ENCODE assay signal across 13 mouse cellular contexts in genomic region chr10:121083512-121083911, GRCm38 (mm10). TPM values are rescaled to one million over a fixed set of nuclear protein-coding genes. Genes with fewer than 3 reads are reported as not detected.
A peak's percentile ranks its signal among the peaks of the same experiment; 100 is the strongest.
DNase-seq lines count a peak whose midpoint lies in the region; ATAC-seq lines count a peak whose summit lies in the region.
"Had no signal": no experiment of that assay in that cellular context is flagged by ENCODE, and none has a peak within 500 bp of the region (broad histone marks: within the 10 kb centered on the region; RNA-seq: fewer than 3 reads in every experiment).

No protein-coding gene starts in this region.

- no peaks in the 10 kb centered on the region for H3K27me3 ChIP-seq in midbrain, embryonic 11.5 days (ENCODE audit: control insufficient read depth, insufficient read depth, low read length)
- no peaks in the 10 kb centered on the region for H3K27me3 ChIP-seq in midbrain, embryonic 13.5 days
- H3K27me3 ChIP-seq: hindbrain, embryonic 13.5 days; liver, embryonic 12.5 days; megakaryocyte, embryonic 14.5 days had no signal

- H3K9ac ChIP-seq in midbrain, embryonic 11.5 days (ENCODE audit: low read length), result no peak overlapping the region
- H3K9ac ChIP-seq in midbrain, embryonic 13.5 days (replicated peaks), result no peak overlapping the region
- H3K9ac ChIP-seq: hindbrain, embryonic 13.5 days; liver, embryonic 12.5 days had no signal

- H3K9me3 ChIP-seq in midbrain, embryonic 11.5 days (ENCODE audit: control insufficient read depth, low read length), result no peaks in the 10 kb centered on the region
- no peaks in the 10 kb centered on the region for H3K9me3 ChIP-seq in midbrain, embryonic 13.5 days
- H3K9me3 ChIP-seq: hindbrain, embryonic 13.5 days; liver, embryonic 12.5 days had no signal

- no peaks in the 10 kb centered on the region for H3K36me3 ChIP-seq in midbrain, embryonic 11.5 days (ENCODE audit: control insufficient read depth, insufficient read depth, low read length)
- H3K36me3 ChIP-seq in midbrain, embryonic 13.5 days, result no peaks in the 10 kb centered on the region
- H3K36me3 ChIP-seq: hindbrain, embryonic 13.5 days; liver, embryonic 12.5 days had no signal

- WGBS in midbrain, embryonic 11.5 days, result 65% methylated on average over 10 of the region's 10 CpGs
- 67% methylated on average over 10 of the region's 10 CpGs for WGBS in midbrain, embryonic 13.5 days

- ATAC-seq in midbrain, embryonic 11.5 days (ENCODE audit: low FRiP score), result no peak
- ATAC-seq in midbrain, embryonic 13.5 days, result no peak
- peak; percentile 58 for ATAC-seq in megakaryocyte progenitor cell, adult 5-6 weeks (replicated peaks; ENCODE audit: poor library complexity)
- ATAC-seq: liver, embryonic 12.5 days had no signal

- DNase-seq in heart, postnatal 4 days, result peak; percentile 21
- DNase-seq in heart, adult 8-10 months (ENCODE audit: low spot score), result no peak
- DNase-seq in midbrain, embryonic 11.5 days (ENCODE audit: low spot score, missing footprints), result peak; percentile 81
- DNase-seq in R1 (ENCODE audit: low read depth, low spot score), result peak; percentile 52
- DNase-seq in natural killer cell, adult 2 months (ENCODE audit: low spot score in 2 of 2), result no peak
- DNase-seq: gastrocnemius, postnatal 36 days; thymus, adult 2 months had no signal

- H3K4me3 ChIP-seq in midbrain, embryonic 11.5 days (ENCODE audit: low read depth, low read length), result no peak overlapping the region
- H3K4me3 ChIP-seq in midbrain, embryonic 13.5 days (replicated peaks), result no peak overlapping the region
- H3K4me3 ChIP-seq: hindbrain, embryonic 13.5 days; liver, embryonic 12.5 days had no signal

- H3K4me2 ChIP-seq in midbrain, embryonic 11.5 days, result no peak overlapping the region
- no peak overlapping the region for H3K4me2 ChIP-seq in midbrain, embryonic 13.5 days (replicated peaks)
- H3K4me2 ChIP-seq: hindbrain, embryonic 13.5 days; liver, embryonic 12.5 days had no signal

- no peak overlapping the region for H3K27ac ChIP-seq in midbrain, embryonic 11.5 days (ENCODE audit: low read depth, low read length)
- no peak overlapping the region for H3K27ac ChIP-seq in midbrain, embryonic 13.5 days
- H3K27ac ChIP-seq: hindbrain, embryonic 13.5 days; liver, embryonic 12.5 days had no signal

- no peaks in the 10 kb centered on the region for H3K4me1 ChIP-seq in midbrain, embryonic 11.5 days (ENCODE audit: control insufficient read depth, insufficient read depth, low read length)
- H3K4me1 ChIP-seq in midbrain, embryonic 13.5 days (replicated peaks), result no peaks in the 10 kb centered on the region
- H3K4me1 ChIP-seq: hindbrain, embryonic 13.5 days; liver, embryonic 12.5 days; megakaryocyte, embryonic 14.5 days had no signal

RNA-seq across cellular contexts. Expression of gene Wif1, which starts 49.8 kb away (rescaled TPM):
- total RNA-seq in heart, postnatal 4 days (2021), result 1 to 10 TPM; 4.6 to 5.9 TPM
- total RNA-seq in heart, adult 8-10 months (2022), result 1 to 10 TPM; 2.2 to 5.2 (median 3.0) TPM
- polyA plus RNA-seq in midbrain, embryonic 11.5 days (2014; fragmentation: Nextera tagmentation; extraction: Ambion mirVana), result 3.0 and 4.1 TPM in 2 replicates
- polyA plus RNA-seq in midbrain, embryonic 13.5 days (2015; fragmentation: Nextera tagmentation; extraction: Ambion mirVana), result 9.2 and 11.4 TPM in 2 replicates
- total RNA-seq in megakaryocyte progenitor cell, adult 5-6 weeks (2015), result 0.05 TPM in 1 of 2 replicates, not detected in the other
- not detected in 2 replicates for total RNA-seq in megakaryocyte progenitor cell, adult 5-6 weeks (2017)
- total RNA-seq: common myeloid progenitor, adult 5-6 weeks had no signal

Comparison
In these comparisons a context has a peak if more than half of its experiments do, and no peak if none do; other contexts are left out.
1. DNase-seq: peak in heart, postnatal 4 days (single experiment), midbrain, embryonic 11.5 days (single experiment) and R1 (single experiment); none in heart, adult 8-10 months (single experiment) and natural killer cell, adult 2 months (0 of 2).